Mouse (Mus musculus) layer of hippocampus, adult 2 months (tissue): ENCODE results near the gene Slx4. TPM values are rescaled to one million over a fixed set of nuclear protein-coding genes. Genes with fewer than 3 reads are reported as not detected.
"Not testable (repeated sequence)": the region's sequence is repeated elsewhere in the genome, so short reads cannot be mapped to it uniquely, and the experiment has no call there.

Source experiments
- DNase-seq, 2 experiments: peaks; one replicate each; pipeline ENCODE4 v3.0.0; 2022; ENCODE audit warnings: low spot score in 2 of 2
- H3K27ac ChIP-seq: fragments of 200-600 bp; 2 replicates; pipeline ENCODE4 v1.8.1; 2022
- H3K4me3 ChIP-seq: fragments of 200-600 bp; 2 replicates; pipeline ENCODE4 v1.8.1; 2022; ENCODE audit warnings: mild to moderate bottlenecking
- CTCF ChIP-seq: fragments of 200-600 bp; conservative IDR thresholded peaks from 2 replicates; pipeline ENCODE4 v1.8.1; 2022; ENCODE audit warnings: antibody characterized with exemption, mild to moderate bottlenecking, moderate library complexity
- total RNA-seq, 2 experiments: library from RNA; stranded (reverse); gene quantifications; 2 replicates each; pipeline ENCODE4 v1.2.3; 2021

Gene Slx4
- total RNA-seq, 2 experiments from 2014 or later: 39.6 to 44.0 TPM

DNA sequence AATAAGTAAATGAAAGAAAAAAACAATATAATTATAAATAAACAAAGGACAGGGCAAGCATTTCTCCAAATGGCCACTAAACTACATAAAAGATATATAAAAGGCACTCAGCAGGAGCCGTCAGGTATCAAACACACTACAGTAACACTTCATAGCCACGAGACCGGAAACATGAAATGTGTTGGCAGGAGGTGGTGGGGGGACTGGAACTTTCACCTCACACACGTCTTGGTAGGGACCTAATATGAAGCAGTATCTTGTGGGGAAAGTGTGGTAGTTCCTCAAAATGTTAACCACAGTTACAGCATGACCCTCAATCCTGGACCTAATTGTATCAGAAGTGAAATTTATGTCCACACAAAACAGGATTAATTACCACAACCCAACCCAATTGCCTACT lies 21.4 kb downstream of the Slx4 start:
- H3K27ac ChIP-seq: no peak overlapping the region
- TF ChIP-seq CTCF: no peak
- no peak overlapping the region for H3K4me3 ChIP-seq
- no peak for DNase-seq

DNA sequence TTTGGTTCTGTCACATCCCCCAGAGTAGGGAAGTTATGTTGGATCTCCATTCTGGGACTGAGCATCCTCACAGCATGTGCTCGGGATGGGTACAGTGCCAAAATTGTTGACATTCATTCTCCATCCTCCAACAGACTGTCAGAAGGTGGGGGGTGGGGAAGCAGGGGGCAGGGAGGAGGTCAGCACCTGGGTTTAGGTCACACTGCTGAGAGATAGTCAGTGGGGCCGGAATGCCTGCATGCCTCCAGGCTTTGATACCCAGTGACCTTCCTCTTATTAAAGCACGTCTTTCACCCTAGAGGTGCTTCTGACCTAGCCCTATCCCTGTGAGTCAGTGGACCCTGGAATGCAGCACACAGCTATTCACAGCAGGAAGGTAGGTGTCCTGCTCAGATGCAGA lies 26.9 kb downstream of the Slx4 start:
- TF ChIP-seq CTCF: no peak
- no peak overlapping the region for H3K27ac ChIP-seq
- H3K4me3 ChIP-seq: no peak overlapping the region
- DNase-seq: no peak

DNA sequence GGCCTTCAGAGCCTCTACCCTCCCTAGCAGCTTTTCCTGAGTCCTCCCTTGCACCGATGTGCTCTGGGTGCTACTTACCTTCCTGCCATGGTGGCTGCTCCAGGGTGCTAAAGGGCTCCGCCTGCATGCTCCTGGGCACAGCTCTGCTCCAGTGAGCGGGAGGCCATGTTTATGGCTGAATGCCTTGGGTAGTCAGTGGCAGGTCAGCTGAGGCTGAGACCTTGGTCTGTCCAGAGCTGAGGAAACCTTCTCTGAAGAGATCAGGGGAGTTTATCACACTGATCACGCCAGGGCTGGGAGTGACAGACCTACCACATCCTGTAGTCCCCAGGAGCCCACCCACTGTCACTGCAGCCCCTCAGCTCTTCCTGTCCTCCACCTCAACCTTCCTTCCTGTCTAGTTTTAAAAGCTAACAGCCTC lies 27.3 kb downstream of the Slx4 start, which contains the start of gene Nlrc3:
TSS of gene Nlrc3 (minus strand) at position 382 of the 421 bp plus-strand sequence.
- Histone ChIP-seq H3K4me3 (no peak within 1 kb of the TSS), H3K27ac (no peak within 1 kb of the TSS)
- TF ChIP-seq CTCF: no peak
- DNase-seq: no peak

DNA sequence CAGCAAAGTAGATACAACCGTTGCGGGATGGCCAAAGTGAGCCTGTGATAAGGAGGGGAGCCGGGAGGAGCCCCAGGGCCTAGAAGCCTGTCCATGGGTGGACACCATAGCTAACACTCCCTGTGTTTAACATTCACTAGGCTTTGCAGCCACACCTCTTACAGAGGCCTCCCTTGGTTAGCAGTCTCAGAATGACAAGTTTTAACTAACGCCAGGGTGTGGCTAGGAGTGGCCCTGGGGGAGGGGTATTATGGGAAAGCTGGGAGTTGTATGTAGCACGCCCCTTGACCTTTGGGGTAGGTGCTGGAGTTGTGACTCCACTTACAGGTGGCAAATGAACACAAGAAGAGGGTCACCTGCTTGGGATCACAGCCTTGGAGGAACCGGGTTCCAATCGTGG lies 27.9 kb downstream of the Slx4 start:
- Histone ChIP-seq H3K27ac (no peak overlapping the region), H3K4me3 (no peak overlapping the region)
- no peak for DNase-seq
- no peak for TF ChIP-seq CTCF

DNA sequence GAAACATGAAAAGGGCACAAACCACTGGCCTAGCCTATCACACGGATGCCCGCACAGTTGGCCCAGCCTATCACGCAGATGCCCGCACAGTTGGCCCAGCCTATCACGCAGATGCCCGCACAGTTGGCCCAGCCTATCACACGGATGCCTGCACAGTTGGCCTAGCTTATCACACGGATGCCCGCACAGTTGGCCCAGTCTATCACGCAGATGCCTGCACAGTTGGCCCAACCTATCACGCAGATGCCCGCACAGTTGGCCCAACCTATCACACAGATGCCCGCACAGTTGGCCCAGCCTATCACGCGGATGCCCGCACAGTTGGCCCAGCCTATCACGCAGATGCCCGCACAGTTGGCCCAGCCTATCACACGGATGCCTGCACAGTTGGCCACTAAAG lies 29.1 kb downstream of the Slx4 start:
- H3K27ac ChIP-seq, H3K4me3 ChIP-seq, DNase-seq: not testable (repeated sequence)

DNA sequence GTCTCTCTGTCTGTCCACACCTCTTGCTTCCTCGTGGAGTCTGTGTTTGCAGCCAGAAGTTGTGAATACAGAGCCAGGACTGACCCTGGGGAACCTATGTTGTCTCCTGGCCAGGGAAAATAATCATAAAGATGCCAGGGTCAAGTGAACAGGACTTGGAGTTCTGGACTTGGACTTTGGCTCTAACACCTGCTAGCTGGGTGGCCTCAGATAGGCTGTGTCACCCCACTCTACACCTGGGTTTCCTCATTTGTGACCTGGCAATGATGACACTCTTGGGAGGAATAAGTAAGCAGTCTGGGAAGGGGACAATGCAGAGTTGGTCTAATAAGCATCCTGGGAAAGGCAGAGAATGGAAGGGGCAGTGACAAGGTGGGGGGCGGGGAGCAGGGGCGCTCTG lies 38.0 kb downstream of the Slx4 start:
- no peak overlapping the region for H3K4me3 ChIP-seq
- no peak for DNase-seq
- no peak overlapping the region for H3K27ac ChIP-seq
- no peak for TF ChIP-seq CTCF

DNA sequence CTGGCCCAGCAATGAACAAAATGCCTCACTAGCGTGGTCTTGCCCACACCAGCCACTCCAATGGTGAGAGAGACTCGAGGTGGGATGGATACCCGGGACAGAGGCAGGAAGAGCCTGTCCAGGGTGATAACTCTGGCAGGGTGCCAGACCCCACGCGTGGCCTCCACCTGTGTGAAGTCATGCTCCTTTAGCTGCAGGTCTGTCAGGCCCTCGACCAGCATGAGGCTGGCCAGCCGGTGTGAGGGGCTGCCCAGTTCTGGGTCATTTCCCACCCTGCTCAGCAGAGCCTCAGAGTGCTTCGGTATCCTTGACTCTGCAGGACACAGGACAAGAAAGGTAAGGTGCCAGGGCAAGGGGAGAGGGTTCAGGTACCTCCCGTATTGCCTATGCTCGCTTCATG lies 38.6 kb downstream of the Slx4 start:
- no peak for DNase-seq
- no peak for TF ChIP-seq CTCF
- H3K27ac ChIP-seq: no peak overlapping the region
- no peak overlapping the region for H3K4me3 ChIP-seq

DNA sequence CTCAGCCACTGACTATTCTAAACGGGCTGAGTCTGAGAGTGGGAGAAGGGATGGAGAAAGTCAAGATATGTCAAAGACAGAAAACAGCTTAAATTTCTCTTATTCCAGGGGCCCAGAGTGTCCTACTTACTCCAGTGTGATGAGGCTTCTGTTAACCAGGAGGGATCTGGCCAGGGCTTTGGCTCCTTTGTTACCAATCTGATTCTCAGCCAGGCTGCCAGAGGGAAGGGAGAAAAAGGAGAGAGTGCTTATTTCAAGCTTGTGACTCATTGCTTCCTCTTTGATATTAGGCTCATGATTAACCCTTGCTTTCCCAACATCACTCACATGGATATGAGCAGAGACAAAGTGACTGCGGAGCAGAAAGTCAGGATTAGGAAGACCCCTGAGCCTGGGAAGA lies 44.3 kb downstream of the Slx4 start:
- no peak overlapping the region for H3K4me3 ChIP-seq
- no peak overlapping the region for H3K27ac ChIP-seq
- no peak for TF ChIP-seq CTCF
- no peak for DNase-seq

DNA sequence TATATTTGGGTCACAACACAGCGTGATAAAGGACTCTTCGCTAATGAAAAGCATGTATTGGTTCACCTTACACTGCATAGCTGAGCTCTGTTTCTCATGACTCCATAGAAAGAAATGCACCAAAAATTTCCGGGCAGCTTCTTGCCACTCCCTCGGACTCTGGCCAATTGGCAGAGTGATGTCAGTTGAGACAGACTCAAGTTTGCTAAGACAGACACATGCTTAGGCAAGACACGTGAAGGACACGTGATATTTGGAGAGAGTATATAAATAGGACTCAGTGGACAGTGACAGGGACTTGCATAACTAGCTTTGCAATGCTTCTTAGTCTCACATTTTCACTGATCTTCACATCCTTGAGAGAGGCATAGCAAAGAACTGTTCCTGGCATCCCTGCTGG lies 47.2 kb downstream of the Slx4 start:
- H3K27ac ChIP-seq: no peak overlapping the region
- no peak for DNase-seq

DNA sequence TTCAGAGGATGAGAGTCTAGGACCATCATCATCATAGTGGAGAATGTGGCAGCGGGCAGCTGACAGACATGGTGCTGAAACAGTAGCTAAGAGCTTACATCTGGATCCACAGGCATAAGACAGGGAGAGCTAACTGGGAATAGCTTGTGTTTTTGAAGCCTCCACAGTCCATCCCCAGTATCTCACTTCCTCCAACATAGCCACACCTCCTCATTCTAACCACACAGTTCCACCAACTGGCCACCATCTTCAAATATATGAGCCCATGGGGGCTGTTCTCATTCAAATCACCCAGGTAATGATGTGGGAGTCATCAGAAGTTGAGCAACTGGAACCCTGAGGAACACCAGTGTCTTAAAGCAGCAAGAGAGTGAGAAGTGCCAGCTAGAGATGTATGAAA lies 52.4 kb downstream of the Slx4 start:
- no peak for TF ChIP-seq CTCF
- no peak for DNase-seq
- no peak overlapping the region for H3K4me3 ChIP-seq
- no peak overlapping the region for H3K27ac ChIP-seq

More for the DNA sequence above, 47.2 kb downstream of the Slx4 start:
- no peak for TF ChIP-seq CTCF
- H3K4me3 ChIP-seq: no peak overlapping the region

DNA sequence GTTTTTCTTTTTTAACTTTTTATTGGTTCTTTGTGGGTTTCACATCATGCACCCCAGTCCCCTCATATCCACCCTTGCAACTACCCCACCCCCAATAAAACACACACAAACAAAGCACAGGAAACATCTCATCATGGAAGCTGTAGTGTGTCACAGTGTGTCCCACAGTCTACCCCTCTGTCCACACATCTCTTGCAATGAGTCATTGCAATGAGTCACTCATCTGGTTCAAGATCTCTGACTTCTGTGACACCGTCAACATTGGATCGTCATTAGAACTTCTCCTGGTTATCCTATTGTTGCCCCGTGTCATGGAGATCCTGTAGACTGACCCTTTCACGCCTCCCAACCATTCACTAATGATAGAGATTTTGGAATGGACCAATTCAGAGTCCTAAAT lies 68.9 kb downstream of the Slx4 start:
- H3K27ac ChIP-seq: no peak overlapping the region
- no peak overlapping the region for H3K4me3 ChIP-seq
- DNase-seq: no peak
- no peak for TF ChIP-seq CTCF

DNA sequence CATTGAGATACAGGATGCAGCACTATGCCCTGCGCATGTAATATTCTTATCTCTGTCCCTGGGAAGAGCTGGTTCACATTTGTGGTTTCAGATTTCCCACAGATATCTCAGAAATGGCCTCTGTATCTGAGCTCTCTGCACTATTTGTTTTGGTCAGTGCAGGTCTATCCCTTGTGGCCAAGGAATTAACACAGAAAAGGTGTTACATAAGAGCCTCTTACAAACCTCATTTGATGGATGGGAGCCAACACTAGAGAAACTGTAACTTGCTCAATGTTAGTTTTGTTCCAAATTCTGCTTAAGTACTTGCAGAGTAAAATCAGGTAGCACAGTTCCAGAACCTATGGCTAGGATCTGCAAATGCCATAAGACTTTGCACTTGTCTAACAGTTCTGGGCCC lies 69.5 kb downstream of the Slx4 start:
- no peak overlapping the region for H3K27ac ChIP-seq
- H3K4me3 ChIP-seq: no peak overlapping the region
- no peak for DNase-seq
- TF ChIP-seq CTCF: no peak

DNA sequence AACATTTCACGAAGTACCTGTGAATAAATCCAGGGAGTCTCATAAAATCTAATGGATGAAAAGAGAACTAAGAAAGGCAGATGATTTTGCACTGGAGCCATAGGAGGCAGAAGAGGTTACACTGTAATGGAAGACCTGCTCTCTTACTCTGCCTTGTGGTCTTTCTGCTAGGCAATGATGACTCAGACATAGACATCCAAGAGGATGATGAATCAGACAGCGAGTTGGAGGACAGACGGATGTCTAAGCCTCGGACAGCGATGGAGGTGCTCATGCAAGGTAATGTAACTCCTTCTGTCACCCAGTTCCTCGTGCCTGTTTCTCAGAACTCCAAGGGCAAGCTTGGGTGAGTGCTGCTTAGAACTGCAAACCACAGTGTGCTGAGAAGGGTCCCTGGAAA lies 70.0 kb downstream of the Slx4 start:
- TF ChIP-seq CTCF: no peak
- Histone ChIP-seq H3K4me3 (no peak overlapping the region), H3K27ac (no peak overlapping the region)
- DNase-seq: no peak

DNA sequence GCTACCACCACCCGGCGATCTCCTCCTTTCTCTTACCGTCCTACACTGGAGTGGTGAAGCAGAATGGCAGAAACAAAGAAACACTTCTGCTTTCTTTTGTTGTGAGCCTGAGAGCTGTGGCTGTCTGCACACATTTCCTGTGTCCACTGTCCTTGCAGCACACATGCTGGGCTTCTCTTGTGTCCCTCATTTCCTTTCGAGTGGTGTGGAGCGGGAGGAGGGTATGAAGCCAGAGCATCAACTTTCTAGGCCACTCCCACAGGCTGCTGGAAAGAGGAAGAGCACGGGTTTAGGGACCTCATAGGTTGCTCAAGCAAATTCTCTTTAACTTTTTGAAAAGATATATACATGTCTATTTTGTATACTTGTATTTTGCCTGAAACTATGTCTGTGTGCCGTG lies 74.4 kb downstream of the Slx4 start:
- H3K27ac ChIP-seq: no peak overlapping the region
- DNase-seq: no peak
- H3K4me3 ChIP-seq: no peak overlapping the region
- no peak for TF ChIP-seq CTCF

Other genes starting within 250 kb of the Slx4 start
- gene Olfr15, start 172.9 kb downstream of the Slx4 start, total RNA-seq: not detected
- gene Zfp174, start 156.5 kb downstream of the Slx4 start, total RNA-seq: 1 to 10 TPM; 4.8 to 5.3 TPM
- 10 to 100 TPM; 89.3 to 95.2 TPM for gene Naa60, start 131.4 kb downstream of the Slx4 start, total RNA-seq
- 10 to 100 TPM; 21.3 to 23.0 TPM for gene Zfp597, start 119.2 kb downstream of the Slx4 start, total RNA-seq
- under 1 TPM in 1 of 2 experiments, not detected in 1; 0.91 TPM for gene Gm20695, start 119.1 kb downstream of the Slx4 start, total RNA-seq
- gene 1700037C18Rik, start 95.1 kb downstream of the Slx4 start, total RNA-seq: 1 to 10 TPM; 4.2 to 4.7 TPM
- gene Cluap1, start 95.0 kb downstream of the Slx4 start, total RNA-seq: 10 to 100 TPM; 32.7 to 37.9 TPM
- gene Nlrc3, start 27.1 kb downstream of the Slx4 start, total RNA-seq: 1 to 10 TPM; 1.6 to 2.5 TPM
- not detected for gene Dnase1, start 33.2 kb upstream of the Slx4 start, total RNA-seq
- 10 to 100 TPM; 70.7 to 70.9 TPM for gene Trap1, start 74.1 kb upstream of the Slx4 start, total RNA-seq
- gene Crebbp, start 210.2 kb upstream of the Slx4 start, total RNA-seq: 10 to 100 TPM; 87.2 to 91.1 TPM